Mouse (Mus musculus): ENCODE measurements around the gene Nucb1.

Gene Nucb1

GRCm38 (mm10) chr7:45519345-45520120 lies 9.3 kb upstream of the Nucb1 start:
- ChIA-PET POLR2A (interaction anchor here in 3 of 4 experiments (0.6 to 2.5 kb wide), 30 partner anchors 9 to 198 kb away, joined by 3 to 17 read pairs (median 4); partner anchors contain the start of genes Nucb1 (in 2 of the 3), Sphk2 (in 2 of the 3), Bax (in 1 of the 3) and Dhdh (in 1 of the 3)), CTCF (interaction anchor here in 1 of 4 experiments (0.7 to 1.5 kb wide), 4 partner anchors 9 to 85 kb away, joined by 4 to 5 read pairs (median 4); partner anchors contain the start of genes Gys1 and Nucb1)

GRCm38 (mm10) chr7:45518618-45519017 lies 8.4 kb upstream of the Nucb1 start:
- ChIA-PET CTCF (interaction anchor here in 1 of 4 experiments (0.8 to 1.5 kb wide), 2 partner anchors 43 to 84 kb away, joined by 4 to 5 read pairs; partner anchors contain the start of gene Gys1), POLR2A (interaction anchor here in 3 of 4 experiments (0.8 to 5.2 kb wide), 29 partner anchors 8 to 199 kb away, joined by 3 to 40 read pairs (median 4); partner anchors contain the start of genes Nucb1 (in 2 of the 3), Sphk2 (in 2 of the 3), Bax (in 1 of the 3) and Dhdh (in 1 of the 3))

GRCm38 (mm10) chr7:45516846-45517245 lies 6.6 kb upstream of the Nucb1 start:
- POLR2A ChIA-PET, result interaction anchor here in 3 of 4 experiments (0.9 to 5.2 kb wide), 13 partner anchors 9 to 59 kb away, joined by 3 to 109 read pairs (median 25); partner anchors contain the start of genes Plekha4 (in 3 of the 3), Ppp1r15a (in 3 of the 3), Bax (in 1 of the 3) and Bcat2 (in 1 of the 3)

GRCm38 (mm10) chr7:45515436-45515835 lies 5.2 kb upstream of the Nucb1 start:
- ChIA-PET CTCF (interaction anchor here (0.5 to 3.8 kb wide), 25 partner anchors 11 to 268 kb away, joined by 3 to 26 read pairs (median 5); partner anchors contain the start of genes Gys1 (in 1 of the 4), Lmtk3 (in 1 of the 4), Plekha4 (in 1 of the 4) and Ppp1r15a (in 1 of the 4)), POLR2A (interaction anchor here (0.8 to 5.2 kb wide), 75 partner anchors 9 to 529 kb away, joined by 3 to 109 read pairs (median 4); partner anchors contain the start of genes Plekha4 (in 3 of the 4), Ppp1r15a (in 3 of the 4), Sphk2 (in 3 of the 4) and Bax (in 2 of the 4))

More at GRCm38 (mm10) chr7:45516846-45517245, 6.6 kb upstream of the Nucb1 start:
- CTCF ChIA-PET, result interaction anchor here (0.6 to 3.8 kb wide), 19 partner anchors 9 to 179 kb away, joined by 3 to 12 read pairs (median 3); partner anchors contain the start of genes Plekha4 (in 1 of the 4), Ppp1r15a (in 1 of the 4) and Tulp2 (in 1 of the 4)

GRCm38 (mm10) chr7:45514411-45514810 lies 4.2 kb upstream of the Nucb1 start:
- ChIA-PET CTCF (interaction anchor here (0.6 to 3.8 kb wide), 22 partner anchors 9 to 528 kb away, joined by 3 to 26 read pairs (median 3); partner anchors contain the start of genes Fam83e (in 1 of the 4) and Prmt1 (in 1 of the 4)), POLR2A (interaction anchor here (0.6 to 5.2 kb wide), 62 partner anchors 7 to 1830 kb away, joined by 3 to 109 read pairs (median 4); partner anchors contain the start of genes Plekha4 (in 4 of the 4), Ppp1r15a (in 4 of the 4), Ftl1 (in 2 of the 4) and Gys1 (in 2 of the 4))

- ChIA-PET POLR2A (interaction anchor here (0.5 to 4.2 kb wide), 39 partner anchors 8 to 694 kb away, joined by 3 to 60 read pairs (median 5); partner anchors contain the start of genes Plekha4 (in 3 of the 4), Ppp1r15a (in 3 of the 4), Aldh16a1 (in 1 of the 4) and Bax (in 1 of the 4)), CTCF (interaction anchor here in 2 of 4 experiments (0.8 to 1.6 kb wide), 7 partner anchors 13 to 104 kb away, joined by 3 to 8 read pairs (median 3); partner anchors contain the start of genes Gys1 (in 1 of the 2) and Kcna7 (in 1 of the 2))
These were observed 874 bp downstream of the Nucb1 start for GRCm38 (mm10) chr7:45509181-45509882.

- ChIA-PET CTCF (interaction anchor here in 3 of 4 experiments (0.6 to 1.4 kb wide), 8 partner anchors 13 to 931 kb away, joined by 3 to 6 read pairs (median 3); partner anchors contain the start of genes Gys1 (in 1 of the 3) and Ntn5 (in 1 of the 3)), POLR2A (interaction anchor here in 3 of 4 experiments (0.7 to 4.2 kb wide), 27 partner anchors 8 to 135 kb away, joined by 3 to 60 read pairs (median 4); partner anchors contain the start of genes Plekha4 (in 3 of the 3), Ppp1r15a (in 3 of the 3), Dhdh (in 2 of the 3) and Ftl1 (in 1 of the 3))
These were observed 1.6 kb downstream of the Nucb1 start for GRCm38 (mm10) chr7:45508561-45508960.

- POLR2A ChIA-PET, result interaction anchor here in 3 of 4 experiments (0.7 to 3.6 kb wide), 7 partner anchors 14 to 526 kb away, joined by 3 to 60 read pairs (median 7); partner anchors contain the start of genes Plekha4 (in 2 of the 3), Ppp1r15a (in 2 of the 3), Dhdh (in 1 of the 3) and Nomo1 (in 1 of the 3)
- CTCF ChIA-PET, result interaction anchor here in 2 of 4 experiments (0.8 to 1.4 kb wide), 4 partner anchors 15 to 176 kb away, joined by 3 read pairs; partner anchors contain the start of gene Ntn5 (in 1 of the 2)
These were observed 2.6 kb downstream of the Nucb1 start for GRCm38 (mm10) chr7:45507583-45507982.

- ChIA-PET CTCF (no interaction called here), POLR2A (interaction anchor here in 2 of 4 experiments (0.6 to 1.0 kb wide), 2 partner anchors 10 to 69 kb away, joined by 4 read pairs; no protein-coding TSS in a partner anchor)
These were observed 11.8 kb downstream of the Nucb1 start for GRCm38 (mm10) chr7:45498427-45498826.

GRCm38 (mm10) chr7:45494548-45494947 lies 15.7 kb downstream of the Nucb1 start:
- POLR2A ChIA-PET, result interaction anchor here (0.5 to 4.0 kb wide), 27 partner anchors 9 to 94 kb away, joined by 3 to 29 read pairs (median 4); partner anchors contain the start of genes Ftl1 (in 3 of the 4), Bax (in 2 of the 4), Nucb1 (in 2 of the 4) and Plekha4 (in 1 of the 4)
- CTCF ChIA-PET, result interaction anchor here in 3 of 4 experiments (0.6 to 1.1 kb wide), 5 partner anchors 18 to 365 kb away, joined by 3 to 7 read pairs (median 4); no protein-coding TSS in a partner anchor

GRCm38 (mm10) chr7:45492951-45493350 lies 17.3 kb downstream of the Nucb1 start:
- POLR2A ChIA-PET, result interaction anchor here in 2 of 4 experiments (1.1 to 4.0 kb wide), 9 partner anchors 9 to 33 kb away, joined by 3 to 29 read pairs (median 5); partner anchors contain the start of genes Bax (in 1 of the 2), Ftl1 (in 1 of the 2) and Nucb1 (in 1 of the 2)
- CTCF ChIA-PET, result interaction anchor here in 2 of 4 experiments (0.6 to 0.8 kb wide), 2 partner anchors 16 to 920 kb away, joined by 3 read pairs; no protein-coding TSS in a partner anchor

- ChIA-PET POLR2A (interaction anchor here in 2 of 4 experiments (1.3 to 4.0 kb wide), 11 partner anchors 9 to 209 kb away, joined by 3 to 29 read pairs (median 4); partner anchors contain the start of gene Nucb1 (in 1 of the 2)), CTCF (interaction anchor here in 1 of 4 experiments (2.3 kb wide), 1 partner anchor 23 kb away, joined by 13 read pairs; no protein-coding TSS in a partner anchor)
These were observed 17.9 kb downstream of the Nucb1 start for GRCm38 (mm10) chr7:45492225-45492844.

GRCm38 (mm10) chr7:45491264-45491663 lies 18.9 kb downstream of the Nucb1 start:
- ChIA-PET CTCF (interaction anchor here in 2 of 4 experiments (1.0 to 2.3 kb wide), 2 partner anchors 14 to 24 kb away, joined by 4 to 13 read pairs; no protein-coding TSS in a partner anchor), POLR2A (interaction anchor here (0.6 to 4.4 kb wide), 23 partner anchors 11 to 377 kb away, joined by 3 to 23 read pairs (median 4); partner anchors contain the start of genes Ftl1 (in 1 of the 4), Nucb1 (in 1 of the 4), Plekha4 (in 1 of the 4) and Ppp1r15a (in 1 of the 4))

- ChIA-PET CTCF (interaction anchor here in 2 of 4 experiments (0.6 to 2.3 kb wide), 4 partner anchors 14 to 176 kb away, joined by 3 to 13 read pairs (median 4); no protein-coding TSS in a partner anchor), POLR2A (interaction anchor here in 3 of 4 experiments (0.6 to 4.4 kb wide), 25 partner anchors 10 to 377 kb away, joined by 3 to 23 read pairs (median 4); partner anchors contain the start of genes Ftl1 (in 2 of the 3), Plekha4 (in 2 of the 3), Ppp1r15a (in 2 of the 3) and Nucb1 (in 1 of the 3))
These were observed 19.4 kb downstream of the Nucb1 start for GRCm38 (mm10) chr7:45490822-45491221.

- POLR2A ChIA-PET, result interaction anchor here in 2 of 4 experiments (0.5 to 4.4 kb wide), 13 partner anchors 9 to 141 kb away, joined by 3 to 23 read pairs (median 6); partner anchors contain the start of genes Nucb1 (in 1 of the 2), Plekha4 (in 1 of the 2), Ppp1r15a (in 1 of the 2) and Tulp2 (in 1 of the 2)
- CTCF ChIA-PET, result interaction anchor here in 1 of 4 experiments (1.5 kb wide), 1 partner anchor 11 kb away, joined by 4 read pairs; no protein-coding TSS in a partner anchor
These were observed 20.6 kb downstream of the Nucb1 start for GRCm38 (mm10) chr7:45489578-45489977.

All from embryonic stem cell, embryonic (primary cell).